Mouse (Mus musculus) kidney, embryonic 14.5 days (tissue): ENCODE results near the gene Hkdc1. TPM values are rescaled to one million over a fixed set of nuclear protein-coding genes. Genes with fewer than 3 reads are reported as not detected.

Source experiments
- ATAC-seq: fragments of 200-750 bp; cut with Nextera tagmentation; 2 replicates; pipeline ENCODE4 v1.8.0; 2017; ENCODE audit warnings: moderate number of reproducible peaks, mild to moderate bottlenecking, moderate TSS enrichment, moderate library complexity; ENCODE audit not compliant: low FRiP score, low TSS enrichment
- H3K27ac ChIP-seq: fragments of 300-500 bp; sonication (generic); 2 replicates; pipeline ENCODE4 v1.5.1; 2014; ENCODE audit warnings: low read depth, mild to moderate bottlenecking, low read length, moderate library complexity, mixed read lengths
- H3K27me3 ChIP-seq: fragments of 300-500 bp; sonication (generic); 2 replicates; pipeline ENCODE4 v1.6.1; 2014; ENCODE audit warnings: mild to moderate bottlenecking, low read length; ENCODE audit not compliant: control insufficient read depth, insufficient read depth
- H3K36me3 ChIP-seq: fragments of 300-500 bp; sonication (generic); 2 replicates; pipeline ENCODE4 v1.6.1; 2014; ENCODE audit warnings: low read length, mixed read lengths; ENCODE audit not compliant: control insufficient read depth, insufficient read depth
- H3K4me1 ChIP-seq: fragments of 300-500 bp; sonication (generic); 2 replicates; pipeline ENCODE4 v1.6.1; 2014; ENCODE audit warnings: low read length, mixed read lengths; ENCODE audit not compliant: control insufficient read depth, insufficient read depth
- H3K4me2 ChIP-seq: fragments of 300-500 bp; sonication (generic); replicated peaks from 2 replicates; pipeline ENCODE4 v1.6.1; 2014; ENCODE audit warnings: low read depth, mild to moderate bottlenecking, low read length
- H3K4me3 ChIP-seq: fragments of 300-500 bp; sonication (generic); 2 replicates; pipeline ENCODE4 v1.5.1; 2014; ENCODE audit warnings: mild to moderate bottlenecking, low read length
- H3K9ac ChIP-seq: fragments of 300-500 bp; sonication (generic); 2 replicates; pipeline ENCODE4 v1.6.1; 2014; ENCODE audit warnings: low read depth, mild to moderate bottlenecking, low read length, moderate library complexity
- H3K9me3 ChIP-seq: fragments of 300-500 bp; sonication (generic); 2 replicates; pipeline ENCODE4 v1.6.1; 2016; ENCODE audit warnings: low read length; ENCODE audit not compliant: control insufficient read depth
- WGBS: fragments of 180-500 bp; shearing (Covaris S2); extraction: QIAGEN DNeasy Blood & Tissue Kit; methylation state at CpG from one replicate; pipeline ENCODE4 v1.1.7; 2014; 5-methylcytosine and 5-hydroxymethylcytosine counted together
- polyA plus RNA-seq: library from polyadenylated mRNA; unstranded; fragments of >200 nt; fragmentation: Nextera tagmentation; extraction: Ambion mirVana; gene quantifications from 2 replicates; pipeline ENCODE4 v1.2.1, GENCODE M21; 2014

Hkdc1 gene
- polyA plus RNA-seq, 1 experiment from 2014 or later: 1.7 TPM

DNA sequence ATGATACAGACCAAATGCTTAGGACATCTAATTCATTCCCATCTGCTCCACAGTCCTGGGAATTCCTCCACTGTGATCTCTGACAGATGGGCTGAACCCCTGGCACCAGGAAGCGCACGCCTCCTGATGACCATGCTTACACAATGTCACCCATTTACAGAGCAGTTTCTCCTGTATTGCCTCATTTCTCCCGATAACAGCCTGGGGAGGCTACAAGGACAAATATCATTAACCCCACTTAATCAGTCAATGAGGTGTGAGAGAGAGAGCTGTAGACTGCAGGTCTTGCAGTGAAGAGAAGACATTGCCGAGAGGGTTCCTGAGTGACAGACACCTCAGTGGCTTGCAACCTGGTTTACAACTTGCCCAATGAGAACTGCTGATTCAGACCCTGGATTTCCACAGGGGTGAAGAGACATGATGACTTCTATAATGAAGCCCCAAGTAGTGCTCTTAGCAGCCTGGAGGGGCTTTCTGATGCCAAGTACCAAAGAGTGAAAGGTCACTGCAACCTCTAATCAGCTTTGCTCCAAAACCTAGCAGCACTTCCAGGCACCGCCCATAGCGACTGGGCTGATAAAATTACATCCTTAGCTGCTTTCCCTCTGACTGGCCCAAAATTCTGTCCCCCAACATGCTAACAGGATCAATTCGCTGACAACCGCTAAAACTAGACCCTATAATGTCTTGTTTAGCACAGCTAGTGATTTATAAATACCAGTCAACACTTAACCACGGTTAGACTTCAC, 78.1 kb downstream of the Hkdc1 start:
- Histone ChIP-seq H3K4me1 (peaks cover 6% of the 10 kb centered on the region; the same call in 1 of the 2 replicates), H3K9me3 (no peaks in the 10 kb centered on the region), H3K4me2 (no peak overlapping the region), H3K4me3 (no peak overlapping the region), H3K9ac (no peak overlapping the region), H3K27ac (no peak overlapping the region), H3K36me3 (no peaks in the 10 kb centered on the region), H3K27me3 (no peaks in the 10 kb centered on the region)
- no peak for ATAC-seq
- 71% methylated on average over 9 of the region's 9 CpGs for WGBS

GRCm38 (mm10) chr10:62342512-62342911, 79.8 kb downstream of the Hkdc1 start:
- Histone ChIP-seq H3K4me2 (no peak overlapping the region), H3K4me1 (peaks cover 19% of the 10 kb centered on the region; the same call in 1 of the 2 replicates), H3K27ac (no peak overlapping the region), H3K4me3 (no peak overlapping the region), H3K36me3 (no peaks in the 10 kb centered on the region), H3K9me3 (no peaks in the 10 kb centered on the region), H3K27me3 (no peaks in the 10 kb centered on the region), H3K9ac (no peak overlapping the region)
- WGBS: 93% methylated on average over 6 of the region's 6 CpGs
- no peak for ATAC-seq

DNA sequence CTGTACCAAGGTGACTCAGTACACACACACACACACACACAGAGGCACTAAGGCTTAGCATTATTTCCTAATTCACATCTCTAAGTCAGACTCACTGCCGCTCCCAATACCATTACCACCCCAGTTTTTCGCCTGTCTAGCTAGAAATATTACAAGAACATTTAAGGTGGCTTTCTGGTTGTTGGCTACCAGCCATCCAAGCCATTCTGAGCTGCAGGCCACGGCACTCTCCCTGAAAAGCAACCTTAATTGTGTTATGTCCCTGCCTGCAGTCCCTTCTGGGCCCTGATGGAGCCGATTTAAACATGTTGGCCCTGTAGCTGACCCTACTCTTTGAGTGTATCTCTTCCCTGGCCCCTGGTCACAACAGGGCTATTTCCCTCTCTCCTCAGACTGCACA, 80.3 kb downstream of the Hkdc1 start:
- no peak overlapping the region for H3K9ac ChIP-seq
- no peaks in the 10 kb centered on the region for H3K27me3 ChIP-seq
- no peak overlapping the region for H3K27ac ChIP-seq
- no peak overlapping the region for H3K4me2 ChIP-seq
- H3K4me1 ChIP-seq: peaks cover 19% of the 10 kb centered on the region; the same call in 1 of the 2 replicates
- no peak for ATAC-seq
- H3K4me3 ChIP-seq: no peak overlapping the region
- no peaks in the 10 kb centered on the region for H3K9me3 ChIP-seq
- 82% methylated on average over 4 of the region's 4 CpGs for WGBS
- no peaks in the 10 kb centered on the region for H3K36me3 ChIP-seq

GRCm38 (mm10) chr10:62340991-62341390, 81.3 kb downstream of the Hkdc1 start:
- Histone ChIP-seq H3K9me3 (no peaks in the 10 kb centered on the region), H3K9ac (peak overlapping the region; percentile 53), H3K36me3 (no peaks in the 10 kb centered on the region), H3K27me3 (no peaks in the 10 kb centered on the region), H3K4me3 (peak overlapping the region; percentile 67), H3K4me1 (peaks cover 27% of the 10 kb centered on the region; the same call in 1 of the 2 replicates), H3K4me2 (peak overlapping the region; percentile 92), H3K27ac (0 out of 2 replicates have a peak overlapping the region, but pooled peaks have one; percentile 89)
- 23% methylated on average over 3 of the region's 3 CpGs for WGBS
- no peak for ATAC-seq

DNA sequence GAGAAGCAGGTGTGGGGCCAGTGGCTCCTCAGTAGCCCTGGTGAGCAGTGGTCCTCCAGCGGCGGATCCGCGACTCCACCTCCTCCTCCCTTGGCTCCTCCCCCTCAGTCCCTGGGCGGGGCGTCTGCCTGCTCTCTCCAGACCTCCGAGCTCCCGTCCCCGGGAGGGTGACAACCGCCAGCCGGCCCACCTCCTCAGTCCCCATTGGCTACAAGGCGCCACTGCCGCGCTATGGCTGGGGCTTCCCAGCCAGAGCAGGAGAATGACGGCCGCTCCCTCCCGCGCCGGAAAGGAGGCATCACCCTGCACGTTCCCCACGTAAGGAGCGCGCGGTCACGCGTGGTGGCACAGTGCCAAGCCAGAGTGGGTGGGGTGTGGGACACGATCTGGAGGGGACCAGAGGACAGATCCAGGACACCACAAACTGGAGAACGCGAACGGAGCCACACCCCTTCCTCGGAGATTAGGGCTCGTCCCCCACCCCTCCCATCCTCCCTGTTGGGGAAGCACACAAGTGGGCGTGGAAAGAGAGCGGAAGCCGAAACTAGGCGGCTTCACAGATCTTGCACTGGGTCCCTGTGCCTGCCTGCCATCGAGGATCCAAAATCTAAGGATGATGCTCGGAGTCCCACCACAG, 82.1 kb downstream of the Hkdc1 start:
- H3K4me1 ChIP-seq: peaks cover 29% of the 10 kb centered on the region; the same call in 1 of the 2 replicates
- peak; percentile 98 for ATAC-seq
- H3K36me3 ChIP-seq: no peaks in the 10 kb centered on the region
- H3K4me2 ChIP-seq: peak overlapping the region; percentile 92
- 0% methylated on average over 36 of the region's 38 CpGs for WGBS
- no peaks in the 10 kb centered on the region for H3K27me3 ChIP-seq
- peak overlapping the region; percentile 64 for H3K9ac ChIP-seq
- peak overlapping the region; percentile 89 for H3K27ac ChIP-seq
- no peaks in the 10 kb centered on the region for H3K9me3 ChIP-seq
- H3K4me3 ChIP-seq: peak overlapping the region; percentile 67

DNA sequence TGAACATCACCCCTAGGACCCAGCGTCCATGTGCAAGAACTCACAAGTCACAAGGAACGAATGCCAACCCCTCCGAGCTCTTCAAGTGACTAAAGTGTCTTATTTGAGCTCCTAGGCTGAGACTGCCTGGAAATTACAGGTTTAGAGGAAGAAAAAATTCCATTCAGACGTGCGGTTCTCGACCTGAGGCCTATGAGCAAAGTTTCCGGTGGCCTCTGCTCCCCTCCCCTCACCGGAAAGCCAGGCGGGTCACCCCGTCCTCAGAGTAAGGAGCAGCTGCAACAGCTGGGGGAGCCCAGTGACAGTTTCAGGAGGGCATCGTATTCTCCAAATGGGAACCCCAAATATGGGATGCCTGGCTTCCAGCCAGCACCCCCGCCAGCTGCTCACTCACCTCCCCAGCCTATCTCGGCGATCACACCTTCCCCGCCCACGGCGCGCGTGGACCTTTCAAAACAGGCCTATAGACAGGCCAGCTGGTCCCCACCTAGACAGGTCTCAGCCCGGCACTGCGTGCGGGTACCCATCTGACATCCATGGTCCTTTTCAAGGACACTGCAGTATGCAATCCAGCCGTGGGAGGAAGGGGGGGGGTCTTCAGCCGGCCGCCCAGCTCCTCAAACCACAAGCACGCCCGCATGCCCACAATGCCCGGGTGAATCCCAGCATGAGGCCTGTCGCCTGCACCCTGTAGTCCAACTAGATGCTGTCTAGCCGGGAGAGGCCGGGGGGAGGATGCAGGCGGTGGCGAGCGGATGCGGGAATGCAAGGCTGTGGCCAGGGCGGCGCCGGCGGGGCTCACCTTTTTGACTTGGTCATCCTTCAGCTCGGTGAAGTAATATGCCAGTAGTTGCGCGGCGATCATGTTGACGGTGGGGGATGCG, 82.8 kb downstream of the Hkdc1 start:
- Histone ChIP-seq H3K36me3 (no peaks in the 10 kb centered on the region), H3K4me1 (peaks cover 32% of the 10 kb centered on the region; the same call in 1 of the 2 replicates), H3K4me3 (peak overlapping the region; percentile 67), H3K27ac (peak overlapping the region; percentile 33; the same call in 1 of the 2 replicates), H3K9ac (peak overlapping the region; percentile 64), H3K27me3 (no peaks in the 10 kb centered on the region), H3K4me2 (peak overlapping the region; percentile 92), H3K9me3 (no peaks in the 10 kb centered on the region)
- 3% methylated on average over 45 of the region's 45 CpGs for WGBS
- ATAC-seq: peak; percentile 35

DNA sequence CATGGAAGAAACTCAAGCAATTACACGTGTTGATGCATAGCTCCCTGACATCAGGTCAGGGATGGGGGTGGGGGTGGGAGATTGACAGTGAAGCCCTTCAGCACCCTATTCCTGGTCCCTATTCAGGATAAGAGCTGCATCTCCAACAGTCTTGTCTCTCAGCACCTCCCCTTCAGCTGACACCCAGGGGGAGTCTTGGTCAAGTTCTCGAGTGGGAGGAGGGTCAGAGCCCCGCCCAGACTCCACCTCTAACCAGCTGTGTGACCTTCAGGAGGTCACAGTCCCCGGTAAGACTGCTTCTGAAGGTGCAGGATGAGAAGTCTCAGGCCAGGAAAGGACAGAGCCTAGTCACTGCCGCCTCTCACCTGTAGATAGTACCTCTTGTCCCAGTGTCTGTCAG, 83.7 kb downstream of the Hkdc1 start:
- H3K27me3 ChIP-seq: no peaks in the 10 kb centered on the region
- H3K4me2 ChIP-seq: peak overlapping the region; percentile 92
- no peak overlapping the region for H3K27ac ChIP-seq
- 23% methylated on average over 5 of the region's 5 CpGs for WGBS
- no peaks in the 10 kb centered on the region for H3K36me3 ChIP-seq
- H3K4me1 ChIP-seq: peaks cover 32% of the 10 kb centered on the region; the same call in 1 of the 2 replicates
- peak overlapping the region; percentile 67 for H3K4me3 ChIP-seq
- ATAC-seq: no peak
- 0 out of 2 replicates have a peak overlapping the region, but pooled peaks have one; percentile 64 for H3K9ac ChIP-seq
- no peaks in the 10 kb centered on the region for H3K9me3 ChIP-seq

GRCm38 (mm10) chr10:62338176-62338575, 84.1 kb downstream of the Hkdc1 start:
- H3K27me3 ChIP-seq: no peaks in the 10 kb centered on the region
- H3K9me3 ChIP-seq: no peaks in the 10 kb centered on the region
- peak overlapping the region; percentile 92 for H3K4me2 ChIP-seq
- H3K9ac ChIP-seq: 0 out of 2 replicates have a peak overlapping the region, but pooled peaks have one; percentile 7
- WGBS: 26% methylated on average over 9 of the region's 9 CpGs
- H3K36me3 ChIP-seq: no peaks in the 10 kb centered on the region
- 0 out of 2 replicates have a peak overlapping the region, but pooled peaks have one; percentile 11 for H3K27ac ChIP-seq
- H3K4me1 ChIP-seq: peaks cover 32% of the 10 kb centered on the region; the same call in 1 of the 2 replicates
- ATAC-seq: no peak
- peak overlapping the region; percentile 67; the same call in 1 of the 2 replicates for H3K4me3 ChIP-seq
